Mouse (Mus musculus): Measurements from ENCODE around the gene Ccnf.

Ccnf gene

DNA sequence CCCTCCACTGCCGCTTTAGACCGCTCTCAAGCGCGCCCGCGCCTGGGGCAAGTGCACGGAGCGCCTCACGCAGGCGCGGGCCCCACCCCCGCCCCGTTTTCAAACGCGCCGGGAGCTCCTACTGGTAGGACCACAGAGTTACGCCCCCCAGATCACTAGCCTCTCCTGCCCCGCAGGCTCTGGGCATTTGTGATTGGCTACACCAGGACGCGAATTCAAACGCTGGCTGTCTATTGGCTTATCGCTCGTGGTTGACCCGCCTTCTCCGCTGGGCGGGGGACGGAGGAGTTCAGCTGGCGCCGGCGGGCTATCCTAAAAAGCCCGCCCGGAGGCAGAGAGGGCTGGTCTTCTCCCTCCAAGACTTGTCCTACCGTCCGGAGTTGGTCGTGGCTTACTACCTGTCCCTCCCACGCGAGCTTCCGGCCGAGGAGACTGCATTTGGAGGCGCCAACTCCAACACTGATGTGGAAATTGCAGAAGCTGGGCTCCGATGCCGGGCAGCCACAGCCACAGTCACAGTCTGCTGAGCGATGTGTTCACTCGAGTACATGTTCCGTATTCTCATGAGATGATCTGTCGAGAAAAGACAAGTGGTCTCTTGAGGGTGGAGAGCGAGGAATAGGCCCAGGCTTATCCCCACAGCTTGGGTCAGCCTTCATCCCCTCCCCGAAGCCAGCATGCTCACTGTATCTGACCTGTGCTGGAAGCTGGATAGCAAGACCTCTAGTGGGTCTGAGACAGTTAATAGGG lies at the start of gene Ccnf:
Gene Ccnf, minus strand, starts transcription at position 165 of the 750 bp plus-strand sequence.
- peak; percentile 95 to 96 for DNase-seq

DNA sequence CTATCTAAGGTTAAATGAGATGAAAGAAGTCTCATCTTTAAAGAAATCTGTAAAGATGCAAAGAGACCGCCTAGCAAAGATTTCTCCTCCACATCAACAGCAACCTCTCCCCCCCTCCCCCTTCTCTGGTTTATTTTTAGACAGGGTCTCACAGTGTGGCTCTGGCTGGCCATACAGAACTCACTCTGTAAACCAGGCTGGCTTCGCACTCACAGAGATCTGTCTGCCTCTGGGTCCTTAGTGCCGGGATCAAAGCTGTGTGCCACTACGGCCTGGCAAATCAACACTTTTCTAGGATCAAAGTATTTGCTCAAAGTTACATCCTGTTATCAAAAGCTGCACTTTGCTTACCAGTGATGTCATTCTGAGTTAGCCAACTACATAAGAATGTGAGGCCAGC lies 49.4 kb upstream of the Ccnf start:
- DNase-seq, result no peak

DNA sequence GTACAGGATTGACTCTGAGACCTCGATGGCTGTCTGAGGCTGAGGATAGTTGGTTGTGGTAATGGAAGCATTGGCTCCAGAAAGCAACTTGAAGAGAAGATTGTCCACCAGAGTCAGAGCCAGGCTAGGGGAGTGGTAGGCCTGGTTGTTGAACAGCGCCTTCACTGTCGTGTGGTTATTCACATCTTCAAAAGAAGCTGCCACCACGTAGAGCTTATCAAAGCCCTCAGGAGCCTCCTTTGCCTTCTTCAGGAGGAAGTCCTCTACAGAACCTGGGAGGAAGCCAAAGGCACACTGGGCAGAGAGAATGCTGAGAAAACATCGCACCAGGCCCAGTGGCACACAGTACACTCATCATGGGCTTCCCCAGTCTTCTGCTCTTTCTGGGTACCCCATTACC lies 38.1 kb upstream of the Ccnf start:
- no peak for DNase-seq

DNA sequence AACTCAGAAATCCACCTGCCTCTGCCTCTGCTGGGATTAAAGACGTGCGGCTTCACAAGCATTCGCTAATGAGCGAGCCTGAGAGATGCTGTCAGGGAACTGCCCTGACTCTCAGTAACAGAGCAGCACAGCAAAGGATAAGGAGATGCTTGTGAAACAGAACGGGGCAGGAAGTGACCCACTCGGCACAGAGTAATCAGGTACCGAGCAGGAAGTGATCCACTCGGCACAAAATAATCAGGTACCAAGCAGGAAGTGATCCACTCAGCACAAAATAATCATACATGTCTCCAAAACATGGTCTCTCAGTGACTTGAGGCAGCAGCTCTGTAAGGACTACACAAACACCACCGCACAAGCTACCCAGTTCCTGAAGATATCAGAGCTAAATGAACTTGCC lies 37.2 kb upstream of the Ccnf start:
- DNase-seq, result no peak

DNA sequence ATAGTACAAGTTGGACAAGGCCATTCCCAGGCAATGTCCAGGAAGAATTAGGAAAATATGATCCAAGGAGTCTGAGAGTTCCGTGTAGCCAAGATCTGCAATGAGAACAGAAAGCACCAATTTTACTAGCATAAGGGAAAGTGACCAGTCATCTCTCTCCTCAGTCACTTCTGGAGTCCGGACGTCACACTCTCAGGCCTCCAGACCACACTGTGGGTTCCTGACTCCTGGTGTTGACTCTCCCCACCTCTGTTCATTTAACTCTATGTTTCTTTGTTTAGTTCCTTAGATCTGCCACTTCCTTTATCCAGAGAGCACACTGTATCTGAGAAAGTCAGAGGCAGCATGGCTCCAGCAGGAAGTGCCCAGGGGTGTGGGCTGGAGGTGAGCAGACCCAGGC lies 34.4 kb upstream of the Ccnf start:
- no peak for DNase-seq

DNA sequence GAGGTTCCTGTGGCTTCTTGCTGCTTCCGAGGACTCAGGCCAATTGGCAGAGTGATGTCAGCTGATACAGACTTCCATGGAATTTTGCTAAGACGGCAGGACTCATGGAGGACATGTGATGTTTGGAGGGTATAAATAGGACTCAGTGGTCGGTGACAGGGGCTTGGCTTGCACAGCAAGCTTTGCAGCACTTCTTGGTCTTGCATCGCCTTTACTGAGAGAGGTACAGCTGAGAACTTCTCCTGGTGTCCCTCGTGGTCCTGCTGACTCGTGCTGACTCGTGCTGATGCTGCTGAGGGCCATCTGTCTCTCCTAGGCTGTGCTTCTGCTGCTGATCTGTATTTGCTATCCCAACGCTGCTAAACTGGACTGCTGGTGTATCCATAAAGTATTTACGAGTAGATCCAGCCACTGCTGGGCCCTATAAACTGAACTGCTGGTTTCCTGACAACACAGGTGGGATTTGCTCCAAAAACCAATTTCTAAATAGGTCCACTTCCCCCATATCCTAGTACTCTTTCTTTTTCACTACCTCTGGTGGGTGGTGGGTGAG lies 32.1 kb upstream of the Ccnf start:
- peak; percentile 8 to 26 for DNase-seq

DNA sequence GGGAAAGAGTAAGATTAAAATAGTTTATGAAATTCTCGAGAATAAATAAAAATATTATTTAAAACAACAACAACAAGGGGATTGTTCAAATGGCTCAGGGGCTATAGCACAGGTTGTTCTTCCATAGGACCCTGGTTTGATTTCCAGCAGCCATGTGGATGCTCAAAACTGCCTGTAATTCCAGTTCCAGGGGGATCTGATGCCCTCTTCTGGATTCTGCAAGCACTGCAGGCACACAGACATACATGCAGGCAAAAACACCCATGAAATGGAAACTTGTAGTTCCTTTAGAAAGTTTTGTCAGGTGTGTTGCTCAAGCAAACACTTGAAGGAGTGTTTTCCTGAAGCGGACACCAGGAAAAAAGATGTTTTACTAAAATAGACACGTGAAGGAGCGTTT lies 31.4 kb upstream of the Ccnf start:
- DNase-seq, result no peak

DNA sequence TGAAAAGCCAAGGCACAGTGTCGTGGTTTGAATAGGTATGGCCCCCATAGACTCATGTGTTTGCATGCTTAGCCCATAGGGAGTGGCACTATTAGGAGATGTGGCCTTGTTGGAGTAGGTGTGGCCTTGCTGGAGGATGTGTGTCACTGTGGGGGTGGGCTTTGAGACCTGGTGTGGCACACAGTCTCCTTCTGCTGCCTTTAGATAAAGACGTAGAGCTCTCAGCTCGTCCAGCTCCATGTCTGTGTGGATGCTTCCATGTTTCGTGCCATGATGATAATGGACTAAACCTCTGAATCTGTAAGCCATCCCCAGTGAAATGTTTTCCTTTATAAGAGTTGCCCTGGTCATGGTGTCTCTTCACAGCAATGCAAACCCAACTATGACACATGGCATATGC lies 28.6 kb upstream of the Ccnf start:
- DNase-seq, result no peak

DNA sequence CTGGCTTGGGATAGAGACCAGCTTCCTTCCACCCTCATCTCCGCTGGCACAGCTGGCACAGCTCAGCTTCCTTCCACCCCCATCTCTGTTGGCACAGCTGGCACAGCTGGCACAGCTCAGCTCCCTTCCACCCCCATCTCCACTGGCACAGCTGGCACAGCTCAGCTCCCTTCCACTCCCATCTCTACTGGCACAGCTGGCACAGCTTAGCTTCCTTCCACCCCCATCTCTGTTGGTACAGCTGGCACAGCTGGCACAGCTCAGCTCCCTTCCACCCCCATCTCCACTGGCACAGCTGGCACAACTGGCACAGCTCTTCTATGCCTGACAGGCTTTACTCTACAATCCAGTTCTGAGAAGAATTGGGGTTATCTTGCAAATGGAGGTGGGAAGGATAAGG lies 15.8 kb upstream of the Ccnf start:
- DNase-seq, result no peak

DNA sequence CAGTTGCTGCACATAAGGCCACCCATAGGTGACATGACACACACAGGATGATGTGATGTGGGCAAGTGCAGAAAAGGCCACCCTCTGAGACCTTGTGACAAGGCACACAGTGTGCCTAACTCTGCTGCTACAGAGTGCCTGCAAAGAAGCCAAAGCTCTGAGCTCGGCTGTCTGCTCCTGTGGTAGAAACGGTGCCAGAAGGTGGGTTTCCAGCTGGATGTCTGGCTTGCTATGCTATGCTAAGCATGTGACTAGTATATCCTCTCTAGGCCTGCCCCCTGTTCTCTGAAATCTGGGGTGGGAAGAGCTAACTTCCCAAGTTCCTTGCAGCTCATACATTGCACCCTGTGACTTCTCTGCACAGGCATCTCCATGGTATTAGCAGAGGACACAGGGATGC lies 13.5 kb upstream of the Ccnf start:
- no peak for DNase-seq

DNA sequence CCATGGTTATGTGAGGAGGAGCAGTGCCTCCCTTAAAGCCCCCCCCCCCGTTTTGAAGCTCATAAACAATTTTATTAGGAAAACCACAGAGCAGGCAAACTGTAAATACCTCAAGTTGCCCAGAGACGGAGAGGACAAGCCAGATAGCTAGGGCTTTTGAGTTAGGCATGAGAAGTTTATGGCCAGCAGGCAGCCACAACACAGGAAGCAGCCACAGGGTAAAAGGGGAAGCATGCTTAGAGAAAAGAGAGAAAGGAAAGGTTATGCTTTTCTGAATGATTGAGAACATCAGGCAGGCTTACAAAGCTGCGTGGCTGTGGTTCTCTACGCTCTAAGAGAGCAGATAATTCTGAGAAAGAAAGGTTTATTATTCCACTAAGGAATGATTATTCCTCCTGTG lies 9.2 kb upstream of the Ccnf start:
- no peak for DNase-seq

DNA sequence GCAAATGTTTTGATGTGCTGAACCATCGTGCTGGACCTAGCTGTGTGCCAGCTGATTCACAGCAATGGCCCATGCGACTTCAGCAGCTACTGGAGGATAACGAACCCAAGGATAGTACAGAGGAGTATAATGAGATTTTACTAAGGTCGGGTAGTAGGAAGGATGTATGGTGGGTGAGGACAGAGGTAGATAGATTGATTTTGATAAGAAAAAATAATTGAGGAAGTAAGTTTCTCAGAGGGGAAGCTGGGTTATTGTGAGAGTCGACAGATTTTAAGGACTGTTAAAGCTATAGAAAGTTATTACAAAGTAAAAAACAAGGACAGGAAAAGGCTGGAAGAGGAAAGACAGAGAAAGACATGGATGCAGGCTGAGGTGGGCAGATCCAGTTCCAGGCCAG lies 8.4 kb upstream of the Ccnf start:
- DNase-seq, result no peak

DNA sequence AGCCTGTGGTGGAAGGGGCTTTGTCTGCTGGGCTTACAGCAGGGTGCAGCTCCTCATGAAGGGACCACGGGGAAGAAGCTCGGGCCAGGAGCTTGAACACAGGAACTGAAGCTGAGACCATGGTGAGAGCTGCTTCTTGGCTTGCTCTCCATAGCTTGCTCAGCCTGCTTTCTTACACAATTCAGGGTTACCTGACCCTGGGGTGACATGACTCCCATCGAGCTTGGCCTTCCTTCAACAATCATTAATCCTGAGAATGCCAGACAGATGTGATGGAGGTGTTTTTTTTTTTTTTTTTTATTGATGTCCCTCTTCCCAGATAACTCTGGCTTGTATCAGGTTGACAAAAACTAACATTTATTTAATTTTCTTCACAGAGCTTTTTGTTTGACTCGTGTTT lies 7.7 kb upstream of the Ccnf start:
- no peak for DNase-seq

DNA sequence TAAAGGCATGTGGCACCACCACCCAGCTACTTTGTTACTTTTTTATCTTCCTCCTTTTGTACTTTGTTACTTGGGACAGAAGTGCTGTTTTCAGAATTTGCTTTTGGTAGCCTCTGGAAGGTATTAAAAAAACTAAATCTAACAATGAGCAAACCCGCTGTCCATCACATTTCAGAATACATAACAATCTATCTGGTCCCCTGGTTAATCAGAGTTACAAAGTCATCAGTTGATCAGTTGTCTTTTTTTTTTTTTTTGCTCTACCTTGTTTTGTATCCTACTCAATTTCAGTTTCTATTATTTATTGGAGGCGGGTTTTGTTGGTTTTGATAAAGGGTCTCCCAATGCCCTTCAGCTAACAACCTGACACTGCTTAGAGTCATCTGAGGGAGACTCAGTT lies 1.0 kb upstream of the Ccnf start:
- no peak for DNase-seq

DNA sequence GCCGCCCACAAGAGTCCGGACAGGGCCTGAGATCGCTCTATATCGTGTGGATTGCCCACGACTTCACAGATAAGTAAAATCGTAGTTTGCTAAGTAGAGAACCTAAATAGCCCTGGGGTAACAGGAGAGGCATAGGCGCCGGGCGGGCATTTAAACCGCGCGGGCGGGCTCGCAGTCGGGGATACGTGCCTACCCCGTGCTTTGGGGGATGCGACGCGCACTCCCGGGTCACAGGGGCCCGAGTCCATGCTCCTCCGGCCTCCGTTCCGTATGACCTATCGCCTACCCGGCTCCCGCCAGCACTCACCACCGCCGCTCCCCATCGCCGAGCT lies 330 bp downstream of the Ccnf start:
- DNase-seq, result no peak

DNA sequence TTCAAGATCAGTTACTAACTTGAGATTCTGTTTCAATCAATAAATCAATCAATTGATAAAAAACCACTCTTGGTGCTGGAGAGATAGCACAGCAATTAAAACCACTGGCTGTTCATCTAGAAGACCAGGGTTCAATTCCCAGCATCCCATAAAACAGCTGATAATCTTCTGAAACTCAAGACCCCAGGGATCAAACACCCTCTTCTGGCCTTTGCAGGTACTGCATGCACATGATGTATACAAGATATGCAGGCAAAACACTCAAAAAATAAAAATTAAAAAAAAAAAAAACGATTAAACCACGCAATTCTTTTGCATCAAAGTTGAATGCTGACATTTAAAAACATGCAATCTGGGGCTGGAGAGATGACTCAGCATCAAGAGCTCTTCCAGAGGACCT lies 2.6 kb downstream of the Ccnf start:
- DNase-seq, result no peak

DNA sequence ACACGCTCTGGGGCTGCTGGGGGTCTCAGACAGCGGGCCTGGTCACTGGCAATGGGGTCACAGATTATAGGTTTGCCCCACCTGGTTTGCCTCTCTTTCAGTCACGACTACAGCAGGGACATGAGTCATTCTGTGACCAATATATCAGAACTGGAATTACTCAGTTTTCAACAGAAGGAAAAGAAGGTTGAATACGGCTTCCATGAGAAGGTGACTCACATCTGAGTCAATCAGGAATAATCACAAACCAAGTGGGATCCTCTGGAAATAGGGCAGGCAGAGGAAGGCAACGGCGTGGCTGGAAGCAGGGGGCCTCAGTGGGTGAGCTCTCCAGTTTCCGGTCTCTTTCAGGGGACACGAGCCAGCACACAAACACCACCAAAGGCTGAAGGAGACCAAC lies 7.2 kb downstream of the Ccnf start:
- DNase-seq, result no peak

DNA sequence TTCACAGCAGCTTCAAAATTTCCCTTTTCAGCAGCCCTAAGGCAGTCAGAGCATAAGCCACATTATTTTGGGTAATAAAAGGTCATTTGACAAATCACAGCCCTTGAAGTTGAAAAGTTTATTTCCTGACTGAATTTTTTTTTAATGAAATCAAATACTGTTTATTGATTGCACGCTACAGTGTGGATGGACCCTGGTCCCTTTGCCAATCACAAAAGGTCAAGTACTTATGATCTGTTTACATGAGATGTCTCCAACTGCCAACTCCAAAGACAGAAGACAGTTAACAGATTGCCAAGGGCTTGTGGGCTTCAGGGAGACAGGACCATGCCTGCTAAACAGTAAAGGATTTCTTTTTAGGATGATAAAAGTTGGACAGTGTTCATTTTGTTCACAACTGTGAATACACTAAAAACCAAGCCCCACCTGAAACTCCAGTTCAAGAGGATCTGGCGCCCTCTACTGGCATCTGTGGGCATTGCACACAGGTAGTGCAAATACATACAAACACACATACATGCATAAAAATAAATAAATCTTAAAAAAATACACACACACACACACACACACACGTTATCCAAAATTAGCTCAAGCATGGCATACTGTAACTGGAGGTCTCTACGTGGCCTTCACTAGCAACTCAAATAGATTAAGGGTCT lies 7.8 kb downstream of the Ccnf start:
- peak in 1 of 2 experiments; percentile 25 for DNase-seq

DNA sequence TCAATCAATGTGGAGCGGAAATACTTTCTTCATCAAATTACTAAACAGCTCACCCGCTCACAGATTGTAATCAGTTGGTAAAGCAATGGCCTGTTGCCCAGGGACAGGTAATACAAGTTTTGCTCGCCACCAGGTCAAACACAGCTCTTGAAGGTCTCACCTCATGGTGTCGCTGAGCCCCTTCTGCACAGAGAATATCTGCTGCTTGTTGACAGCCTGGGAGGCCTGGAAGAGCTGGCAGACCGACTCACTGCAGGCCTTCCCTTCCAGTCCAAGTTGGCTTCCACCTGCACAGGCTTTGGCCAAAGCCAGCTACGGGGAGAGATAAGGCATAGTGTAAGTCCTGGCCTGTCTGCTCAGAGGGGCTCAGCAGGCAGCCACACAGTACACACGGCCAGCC lies 14.4 kb downstream of the Ccnf start:
- peak; percentile 70 to 74 for DNase-seq

DNA sequence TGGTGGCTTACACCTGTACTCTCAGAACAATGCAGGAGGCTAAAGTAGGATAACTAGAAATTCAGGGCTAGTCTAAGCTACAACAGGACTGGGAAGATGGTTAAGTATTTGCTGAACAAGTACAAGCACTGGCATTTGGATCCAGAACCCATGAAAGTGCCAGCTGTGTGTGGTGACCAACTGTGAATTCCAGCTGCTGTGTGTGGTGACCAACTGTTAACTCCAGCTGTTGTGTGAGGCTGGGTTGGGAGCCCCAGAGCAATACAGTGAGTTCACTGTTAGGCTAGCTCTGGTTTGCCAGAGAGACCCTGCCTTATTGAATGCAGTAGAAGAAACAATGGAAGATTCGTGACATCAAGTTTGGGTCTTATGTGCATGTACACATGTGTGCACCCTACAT lies 14.8 kb downstream of the Ccnf start:
- no peak for DNase-seq

DNA sequence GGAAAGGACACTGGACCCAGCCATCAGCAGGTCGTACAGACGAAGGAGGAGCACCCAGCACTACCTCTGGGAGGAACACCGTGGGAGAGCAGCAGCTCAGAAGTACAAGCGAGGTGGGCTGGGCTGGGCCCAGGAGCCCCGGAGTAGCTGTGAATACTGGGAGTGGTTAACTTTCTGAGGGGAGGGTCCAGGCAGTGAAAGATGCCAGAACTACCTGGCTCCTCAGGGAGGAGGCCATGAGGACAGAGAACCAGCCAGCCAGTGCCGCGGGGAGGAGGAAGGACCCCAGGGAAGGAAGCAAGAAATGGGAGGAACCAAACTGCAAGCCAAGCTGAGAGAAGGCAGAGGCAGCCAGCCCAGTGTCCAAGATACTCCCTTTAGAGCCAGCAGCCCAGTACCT lies 23.3 kb downstream of the Ccnf start:
- DNase-seq, result no peak

DNA sequence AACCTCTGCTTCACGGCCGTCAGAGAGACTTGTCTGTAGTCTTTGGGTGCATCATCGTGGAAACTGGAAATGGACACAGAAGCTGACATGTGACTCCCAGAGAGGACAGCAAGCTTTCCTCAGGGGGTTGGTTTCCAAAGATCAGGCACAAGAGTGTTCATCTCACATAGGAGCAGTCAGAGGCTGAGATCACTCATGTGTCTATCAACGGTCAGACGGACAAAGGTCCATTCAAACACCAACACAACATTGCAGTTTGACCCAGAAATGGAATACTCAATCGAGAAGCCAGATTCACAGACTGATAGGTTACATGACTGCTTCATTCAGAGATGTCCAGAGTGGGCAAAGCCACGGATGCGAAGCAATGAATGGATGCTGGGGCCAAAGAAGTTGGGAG lies 24.6 kb downstream of the Ccnf start:
- DNase-seq, result no peak

DNA sequence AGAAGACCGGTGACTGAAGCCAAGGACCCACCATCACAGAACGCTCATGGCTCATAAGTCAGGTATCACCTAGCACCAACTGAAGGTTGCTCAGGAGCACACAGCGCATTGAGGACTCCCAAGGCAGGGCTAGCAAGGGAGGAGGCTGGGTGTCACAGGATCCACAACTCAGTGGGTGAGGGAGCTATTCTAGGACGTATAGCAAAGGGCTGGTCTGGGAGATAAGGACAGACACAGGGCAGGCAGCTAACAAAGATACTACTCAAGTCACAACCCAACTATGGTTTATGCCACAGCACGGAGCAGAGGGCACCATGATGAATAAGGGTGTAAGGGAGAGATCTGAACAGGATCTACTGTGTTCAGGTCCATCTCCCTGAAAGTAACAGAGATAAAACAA lies 25.4 kb downstream of the Ccnf start:
- no peak for DNase-seq

DNA sequence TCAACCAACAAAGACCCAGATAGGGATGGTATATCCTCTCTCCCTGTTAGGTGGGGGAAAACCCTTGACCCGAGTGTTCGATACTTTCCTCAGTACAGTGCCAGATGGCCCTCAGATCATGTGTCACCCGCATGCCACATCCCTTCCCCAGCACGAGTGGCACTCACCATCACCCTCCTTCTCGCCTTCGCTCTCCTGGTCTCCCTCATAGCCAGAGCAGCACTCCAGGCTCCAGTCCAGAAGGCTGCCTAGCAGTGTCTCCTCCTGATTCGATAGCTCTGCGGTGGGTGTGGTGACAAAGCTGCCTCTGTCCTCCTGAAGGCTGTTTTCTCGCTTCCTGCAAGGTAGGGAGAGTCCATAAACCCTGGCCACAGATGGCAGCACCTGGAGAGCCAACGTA lies 26.5 kb downstream of the Ccnf start:
- DNase-seq, result no peak

DNA sequence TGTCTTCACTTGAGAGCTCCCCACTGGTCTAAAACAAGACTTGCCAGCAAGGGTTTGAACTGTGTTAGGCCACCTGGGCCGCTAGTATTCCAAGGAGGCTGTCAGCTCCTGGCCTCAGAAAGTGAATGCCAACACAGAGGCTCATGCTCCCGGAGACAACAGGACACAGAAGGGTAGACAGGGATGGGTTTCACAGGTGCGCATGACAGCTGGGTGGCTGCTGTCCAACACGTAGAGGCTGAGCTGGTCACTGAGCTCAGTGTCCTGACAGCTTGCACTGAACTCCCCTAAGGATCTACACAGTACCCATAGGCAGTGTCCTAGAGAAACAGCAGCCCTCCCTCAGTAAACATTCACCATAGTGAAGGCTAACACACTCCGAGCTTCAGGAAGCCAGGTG lies 27.8 kb downstream of the Ccnf start:
- no peak for DNase-seq

Measured in cerebellum, postnatal 36 days (tissue).